Comparison of ENCODE assay signal across 10 mouse cellular contexts in the genomic region with DNA sequence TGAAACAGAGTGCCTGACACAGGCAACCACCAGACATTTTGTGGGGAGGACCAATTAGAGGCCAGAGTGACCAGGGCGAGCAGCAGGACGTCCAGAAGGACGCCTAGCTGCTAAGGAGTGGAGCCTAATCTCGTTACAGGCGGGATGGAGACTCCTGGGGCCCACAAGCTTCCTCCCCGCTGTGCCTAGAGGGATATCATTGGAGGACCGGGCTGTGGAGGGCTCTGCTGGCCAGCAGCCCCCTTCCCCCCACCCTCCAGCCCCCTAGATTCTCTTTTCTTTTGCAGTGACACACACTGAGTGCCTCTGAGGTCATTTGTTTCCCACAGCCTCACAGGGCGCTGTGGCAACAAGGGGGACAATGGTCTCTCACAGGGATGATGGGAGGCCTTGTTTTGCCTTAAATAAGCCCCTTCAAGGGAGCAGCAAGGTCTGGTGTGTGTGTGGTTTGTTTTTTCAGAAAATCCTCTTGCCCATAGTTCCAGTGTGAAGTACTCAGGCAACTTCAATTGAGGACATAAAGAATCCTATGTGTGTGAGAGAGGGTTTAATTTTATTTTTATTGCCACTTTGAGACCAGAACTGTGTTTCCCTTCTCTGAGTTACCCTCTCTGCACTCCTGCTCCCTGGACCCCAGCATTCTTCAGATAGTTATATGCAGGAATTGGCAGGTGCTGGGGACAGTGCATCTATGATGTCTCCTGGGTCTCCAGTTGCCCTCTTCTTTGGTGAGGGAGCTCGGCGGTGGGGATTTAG.
DNase-seq lines count a peak whose midpoint lies in the region; ATAC-seq lines count a peak whose summit lies in the region.
"Had no signal": no experiment of that assay in that cellular context is flagged by ENCODE, and none has a peak within 500 bp of the region (broad histone marks: within the 10 kb centered on the region; RNA-seq: fewer than 3 reads in every experiment).

No protein-coding gene starts in this region.

- H3K4me2 ChIP-seq in heart, embryonic 15.5 days = no peak overlapping the region
- H3K4me2 ChIP-seq in hindbrain, embryonic 12.5 days (replicated peaks) = no peak overlapping the region
- no peak overlapping the region for H3K4me2 ChIP-seq in midbrain, embryonic 14.5 days (ENCODE audit: low read length)

- H3K4me1 ChIP-seq in heart, embryonic 15.5 days (replicated peaks) = peaks cover 18% of the 10 kb centered on the region
- peaks cover 33% of the 10 kb centered on the region for H3K4me1 ChIP-seq in hindbrain, embryonic 12.5 days
- H3K4me1 ChIP-seq in midbrain, embryonic 14.5 days (ENCODE audit: control insufficient read depth, insufficient read depth, low read length) = peaks cover 20% of the 10 kb centered on the region

- DNase-seq in heart, postnatal 4 days = no peak
- peak; percentile 85 for DNase-seq in embryo, embryonic 10.5 days (ENCODE audit: low spot score)
- DNase-seq in midbrain, embryonic 14.5 days = peak; percentile 73
- no peak for DNase-seq in gastrocnemius, postnatal 14 days
- DNase-seq in cerebellum, adult 11 months = no peak
- no peak for DNase-seq in cerebellum, postnatal 25 days
- DNase-seq: cerebellum, postnatal 36 days; layer of hippocampus, postnatal 36 days had no signal

- 0 out of 2 replicates have a peak overlapping the region, but pooled peaks have one; percentile 6 for H3K27ac ChIP-seq in heart, embryonic 15.5 days
- peak overlapping the region; percentile 85 for H3K27ac ChIP-seq in hindbrain, embryonic 12.5 days
- peak overlapping the region; percentile 74 for H3K27ac ChIP-seq in midbrain, embryonic 14.5 days (replicated peaks; ENCODE audit: low read depth, low read length)

- H3K9ac ChIP-seq in heart, embryonic 15.5 days = no peak overlapping the region
- H3K9ac ChIP-seq in hindbrain, embryonic 12.5 days = 0 out of 2 replicates have a peak overlapping the region, but pooled peaks have one; percentile 18
- H3K9ac ChIP-seq in midbrain, embryonic 14.5 days (replicated peaks; ENCODE audit: low read length) = no peak overlapping the region

- no peaks in the 10 kb centered on the region for H3K36me3 ChIP-seq in heart, embryonic 15.5 days
- H3K36me3 ChIP-seq in hindbrain, embryonic 12.5 days = no peaks in the 10 kb centered on the region
- H3K36me3 ChIP-seq in midbrain, embryonic 14.5 days (ENCODE audit: control insufficient read depth, insufficient read depth, low read length) = no peaks in the 10 kb centered on the region

- intact Hi-C loops in gastrocnemius, postnatal 14 days (cut with DNase I; ENCODE audit: low total_unique reads) = no loop called here

- H3K27me3 ChIP-seq in heart, embryonic 15.5 days = no peaks in the 10 kb centered on the region
- no peaks in the 10 kb centered on the region for H3K27me3 ChIP-seq in hindbrain, embryonic 12.5 days
- H3K27me3 ChIP-seq in midbrain, embryonic 14.5 days (ENCODE audit: control insufficient read depth, insufficient read depth, low read length) = no peaks in the 10 kb centered on the region

- H3K9me3 ChIP-seq in heart, embryonic 15.5 days (replicated peaks) = no peaks in the 10 kb centered on the region
- no peaks in the 10 kb centered on the region for H3K9me3 ChIP-seq in hindbrain, embryonic 12.5 days (replicated peaks)
- no peaks in the 10 kb centered on the region for H3K9me3 ChIP-seq in midbrain, embryonic 14.5 days (ENCODE audit: control insufficient read depth, low read length)

- H3K4me3 ChIP-seq in heart, embryonic 15.5 days = no peak overlapping the region
- no peak overlapping the region for H3K4me3 ChIP-seq in hindbrain, embryonic 12.5 days
- H3K4me3 ChIP-seq in midbrain, embryonic 14.5 days (replicated peaks; ENCODE audit: low read depth, low read length) = no peak overlapping the region

- 41% methylated on average over 10 of the region's 10 CpGs for WGBS in heart, embryonic 15.5 days
- 3% methylated on average over 10 of the region's 10 CpGs for WGBS in hindbrain, embryonic 12.5 days
- 4% methylated on average over 10 of the region's 10 CpGs for WGBS in midbrain, embryonic 14.5 days

- ATAC-seq in heart, embryonic 15.5 days (replicated peaks; ENCODE audit: insufficient number of reproducible peaks, insufficient read depth, low FRiP score, low read depth) = peak; percentile 47; the same call in 1 of the 2 replicates
- peak; percentile 90 for ATAC-seq in hindbrain, embryonic 12.5 days (ENCODE audit: low FRiP score)
- peak; percentile 88 for ATAC-seq in midbrain, embryonic 14.5 days (ENCODE audit: low FRiP score, low TSS enrichment)

Comparison
In these comparisons a context has a peak if more than half of its experiments do, and no peak if none do; other contexts are left out.
1. H3K27ac ChIP-seq: peak in every context shown above with its lines; median percentile 85 in hindbrain, embryonic 12.5 days; 74 in midbrain, embryonic 14.5 days; 6 in heart, embryonic 15.5 days.
2. DNase-seq: peak in embryo, embryonic 10.5 days (single experiment) and midbrain, embryonic 14.5 days (single experiment); none in heart, postnatal 4 days (single experiment), gastrocnemius, postnatal 14 days (single experiment), cerebellum, adult 11 months (single experiment) and cerebellum, postnatal 25 days (0 of 2).
3. Peak in every context shown above with its lines, with median percentiles within 50 percentile points of each other: ATAC-seq.